Mouse (Mus musculus): ENCODE results near the gene Gm6096.

GRCm38 (mm10) chr7:34229691-34230111 is 21.1 kb upstream of the Gm6096 start:
- TF ChIP-seq POLR2A (IDR thresholded peaks at IDR 0.05; ENCODE audit: extremely low read depth, insufficient read depth, low read length) (no peak), CTCF (IDR thresholded peaks at IDR 0.05; ENCODE audit: extremely low read depth, insufficient read depth, low read length) (no peak)

All from cortical plate, adult 2 months (tissue).